Mouse (Mus musculus): ENCODE measurements around the gene Wwox. TPM values are rescaled to one million over a fixed set of nuclear protein-coding genes. Genes with fewer than 3 reads are reported as not detected.
A peak's percentile ranks its signal among the peaks of the same experiment; 100 is the strongest.

The Wwox gene
- polyA plus RNA-seq, 1 experiment from 2014 or later, result 11.3 TPM

DNA sequence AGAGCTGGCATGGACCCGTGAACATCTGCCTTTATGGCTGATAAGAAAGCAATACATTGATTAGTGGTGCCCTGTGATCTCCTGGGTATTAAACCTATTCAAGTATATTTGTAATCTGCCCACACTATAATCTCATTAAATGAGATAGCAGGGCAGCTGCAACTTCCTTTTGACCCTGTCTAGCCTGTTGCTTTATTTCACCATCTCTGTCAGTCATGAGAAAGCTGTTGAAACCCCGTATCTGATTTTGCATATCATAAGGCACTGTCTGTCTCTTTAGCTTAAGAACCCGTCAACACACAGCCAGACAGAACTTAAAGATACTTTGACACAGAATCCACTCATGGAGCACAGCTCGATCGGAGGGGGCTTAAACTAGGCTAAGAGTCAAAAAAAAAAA is 21.0 kb upstream of the Wwox start:
- ATAC-seq (ENCODE audit: insufficient number of reproducible peaks, insufficient read depth, low FRiP score, low read depth), result no peak
- 58% methylated on average over 5 of the region's 5 CpGs for whole genome bisulfite sequencing
- H3K4me3 ChIP-seq (ENCODE audit: control insufficient read depth in 1 of 2, insufficient read depth in 1 of 2, low read depth in 1 of 2, low read length in 2 of 2), result no peak overlapping the region

DNA sequence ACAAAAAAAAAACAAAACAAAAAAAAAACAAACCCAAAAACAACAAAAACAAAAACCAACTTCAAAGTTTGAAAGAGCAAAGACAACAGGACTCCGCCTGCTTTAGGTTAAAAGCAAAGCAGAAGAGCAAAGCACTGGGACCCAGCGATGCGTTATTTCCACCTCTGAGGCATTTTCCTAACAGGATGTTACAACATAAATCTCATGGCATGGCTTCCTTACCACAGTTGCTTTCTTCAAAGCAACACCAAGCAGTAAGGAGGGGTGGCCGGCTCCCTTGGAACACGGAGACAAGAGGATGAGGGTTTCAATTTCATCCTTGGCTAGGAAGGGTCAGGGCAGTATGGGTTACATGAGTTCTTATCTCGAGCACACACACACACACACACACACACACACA is 20.6 kb upstream of the Wwox start:
- Histone ChIP-seq H3K4me1 (ENCODE audit: control insufficient read depth in 2 of 2, insufficient read depth in 2 of 2, low read length in 2 of 2) (no peaks in the 10 kb centered on the region), H3K9ac (ENCODE audit: low read length) (no peak overlapping the region), H3K9me3 (ENCODE audit: control insufficient read depth, low read length) (no peaks in the 10 kb centered on the region), H3K36me3 (ENCODE audit: control insufficient read depth, insufficient read depth, low read length) (no peaks in the 10 kb centered on the region), H3K4me3 (ENCODE audit: control insufficient read depth in 1 of 2, insufficient read depth in 1 of 2, low read depth in 1 of 2, low read length in 2 of 2) (no peak overlapping the region), H3K4me2 (ENCODE audit: low read length) (no peak overlapping the region), H3K27me3 (ENCODE audit: control insufficient read depth, insufficient read depth, low read length) (no peaks in the 10 kb centered on the region), H3K27ac (replicated peaks in 1 of 2; ENCODE audit: control insufficient read depth in 1 of 2, insufficient read depth in 1 of 2, low read depth in 2 of 2, low read length in 2 of 2) (no peak overlapping the region)
- ATAC-seq (ENCODE audit: insufficient number of reproducible peaks, insufficient read depth, low FRiP score, low read depth), result no peak
- WGBS, result 60% methylated on average over 6 of the region's 6 CpGs

More for the DNA sequence above, 21.0 kb upstream of the Wwox start:
- Histone ChIP-seq H3K4me1 (ENCODE audit: control insufficient read depth in 2 of 2, insufficient read depth in 2 of 2, low read length in 2 of 2) (no peaks in the 10 kb centered on the region), H3K36me3 (ENCODE audit: control insufficient read depth, insufficient read depth, low read length) (no peaks in the 10 kb centered on the region), H3K27ac (replicated peaks in 1 of 2; ENCODE audit: control insufficient read depth in 1 of 2, insufficient read depth in 1 of 2, low read depth in 2 of 2, low read length in 2 of 2) (no peak overlapping the region), H3K9ac (ENCODE audit: low read length) (no peak overlapping the region), H3K27me3 (ENCODE audit: control insufficient read depth, insufficient read depth, low read length) (no peaks in the 10 kb centered on the region), H3K9me3 (ENCODE audit: control insufficient read depth, low read length) (no peaks in the 10 kb centered on the region), H3K4me2 (ENCODE audit: low read length) (no peak overlapping the region)

DNA sequence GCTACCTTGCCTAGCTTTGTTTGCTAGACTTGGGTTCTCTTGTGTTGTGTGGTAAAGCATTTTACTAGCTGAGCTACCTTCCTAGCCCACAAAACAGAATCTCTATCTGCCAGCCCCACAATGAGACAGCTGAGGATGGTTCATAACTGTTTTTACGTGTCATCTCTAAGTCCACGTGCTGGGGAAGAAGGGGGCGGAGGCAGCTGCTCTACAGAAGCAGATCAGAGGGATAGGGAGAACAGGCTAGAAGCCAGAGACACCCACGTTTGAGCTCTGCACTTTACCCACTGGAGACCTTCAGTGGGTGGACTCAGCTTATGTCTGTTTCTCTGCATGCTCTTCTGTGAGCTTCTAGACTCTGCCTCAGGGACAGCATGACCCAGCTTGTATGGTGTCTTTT is 17.9 kb upstream of the Wwox start:
- Histone ChIP-seq H3K4me1 (ENCODE audit: control insufficient read depth in 2 of 2, insufficient read depth in 2 of 2, low read length in 2 of 2) (no peaks in the 10 kb centered on the region), H3K9me3 (ENCODE audit: control insufficient read depth, low read length) (no peaks in the 10 kb centered on the region), H3K4me3 (ENCODE audit: control insufficient read depth in 1 of 2, insufficient read depth in 1 of 2, low read depth in 1 of 2, low read length in 2 of 2) (no peak overlapping the region), H3K36me3 (ENCODE audit: control insufficient read depth, insufficient read depth, low read length) (no peaks in the 10 kb centered on the region), H3K9ac (ENCODE audit: low read length) (no peak overlapping the region), H3K27ac (replicated peaks in 1 of 2; ENCODE audit: control insufficient read depth in 1 of 2, insufficient read depth in 1 of 2, low read depth in 2 of 2, low read length in 2 of 2) (no peak overlapping the region), H3K27me3 (ENCODE audit: control insufficient read depth, insufficient read depth, low read length) (no peaks in the 10 kb centered on the region), H3K4me2 (ENCODE audit: low read length) (no peak overlapping the region)
- 61% methylated on average over 4 of the region's 4 CpGs for WGBS
- ATAC-seq (ENCODE audit: insufficient number of reproducible peaks, insufficient read depth, low FRiP score, low read depth), result no peak

DNA sequence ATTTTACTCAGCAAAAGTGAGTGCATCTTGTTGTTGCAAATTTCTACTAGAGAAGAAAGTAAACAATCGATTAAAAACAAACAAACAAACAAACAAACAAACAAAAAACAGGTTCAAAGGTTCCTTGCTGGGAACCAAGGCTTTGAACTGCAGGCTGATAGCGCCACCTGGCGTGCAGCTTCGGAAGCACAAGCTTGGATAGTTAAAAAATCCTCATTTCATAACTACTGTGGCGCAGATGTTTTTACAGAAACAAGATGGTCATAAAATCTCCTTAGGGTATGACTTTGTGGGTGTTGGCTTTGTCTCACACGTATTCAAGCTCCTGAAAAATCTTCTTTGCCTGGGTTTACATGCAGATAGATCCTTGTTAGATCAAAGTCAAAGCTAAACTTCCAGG is 1.2 kb upstream of the Wwox start:
- H3K4me3 ChIP-seq (ENCODE audit: control insufficient read depth in 1 of 2, insufficient read depth in 1 of 2, low read depth in 1 of 2, low read length in 2 of 2), result no peak overlapping the region
- no peaks in the 10 kb centered on the region for H3K27me3 ChIP-seq (ENCODE audit: control insufficient read depth, insufficient read depth, low read length)
- no peaks in the 10 kb centered on the region for H3K36me3 ChIP-seq (ENCODE audit: control insufficient read depth, insufficient read depth, low read length)
- H3K4me2 ChIP-seq (ENCODE audit: low read length), result no peak overlapping the region
- H3K9ac ChIP-seq (ENCODE audit: low read length), result no peak overlapping the region
- no peak for ATAC-seq (ENCODE audit: insufficient number of reproducible peaks, insufficient read depth, low FRiP score, low read depth)
- no peak overlapping the region for H3K27ac ChIP-seq (replicated peaks in 1 of 2; ENCODE audit: control insufficient read depth in 1 of 2, insufficient read depth in 1 of 2, low read depth in 2 of 2, low read length in 2 of 2)
- peaks cover 3 to 7% of the 10 kb centered on the region in 2 experiments; a peak in 2 of 4 replicates for H3K4me1 ChIP-seq (ENCODE audit: control insufficient read depth in 2 of 2, insufficient read depth in 2 of 2, low read length in 2 of 2)
- no peaks in the 10 kb centered on the region for H3K9me3 ChIP-seq (ENCODE audit: control insufficient read depth, low read length)
- 9% methylated on average over 6 of the region's 6 CpGs for WGBS

DNA sequence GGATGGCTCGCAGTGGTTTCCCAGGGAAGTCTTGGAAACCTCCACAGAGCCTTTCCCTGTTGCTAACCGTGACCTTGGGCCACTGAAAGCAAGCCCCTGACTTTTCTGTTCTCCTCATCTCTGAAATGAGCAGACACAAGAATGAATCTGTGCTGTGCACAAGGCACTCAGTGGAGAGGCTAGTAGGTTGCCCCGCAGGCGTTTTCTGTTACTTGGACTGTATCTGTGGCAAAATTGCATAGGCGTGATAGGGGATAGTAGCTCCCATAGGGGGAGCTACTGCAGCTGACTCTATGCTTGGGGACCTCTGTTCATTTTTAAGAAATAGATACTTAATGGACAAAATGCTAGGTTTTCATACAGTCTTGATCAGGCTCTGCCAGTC is 742 bp downstream of the Wwox start:
- Histone ChIP-seq H3K27ac (replicated peaks in 1 of 2; ENCODE audit: control insufficient read depth in 1 of 2, insufficient read depth in 1 of 2, low read depth in 2 of 2, low read length in 2 of 2) (peak overlapping the region; percentile 19 to 61; a peak in 2 of 4 replicates), H3K4me3 (ENCODE audit: control insufficient read depth in 1 of 2, insufficient read depth in 1 of 2, low read depth in 1 of 2, low read length in 2 of 2) (peak overlapping the region; percentile 70 to 98), H3K4me1 (ENCODE audit: control insufficient read depth in 2 of 2, insufficient read depth in 2 of 2, low read length in 2 of 2) (peaks cover 3 to 7% of the 10 kb centered on the region in 2 experiments; a peak in 2 of 4 replicates), H3K4me2 (ENCODE audit: low read length) (peak overlapping the region; percentile 81), H3K27me3 (ENCODE audit: control insufficient read depth, insufficient read depth, low read length) (no peaks in the 10 kb centered on the region), H3K36me3 (ENCODE audit: control insufficient read depth, insufficient read depth, low read length) (no peaks in the 10 kb centered on the region), H3K9ac (ENCODE audit: low read length) (peak overlapping the region; percentile 79), H3K9me3 (ENCODE audit: control insufficient read depth, low read length) (no peaks in the 10 kb centered on the region)
- ATAC-seq (ENCODE audit: insufficient number of reproducible peaks, insufficient read depth, low FRiP score, low read depth), result no peak
- 19% methylated on average over 5 of the region's 5 CpGs for WGBS

DNA sequence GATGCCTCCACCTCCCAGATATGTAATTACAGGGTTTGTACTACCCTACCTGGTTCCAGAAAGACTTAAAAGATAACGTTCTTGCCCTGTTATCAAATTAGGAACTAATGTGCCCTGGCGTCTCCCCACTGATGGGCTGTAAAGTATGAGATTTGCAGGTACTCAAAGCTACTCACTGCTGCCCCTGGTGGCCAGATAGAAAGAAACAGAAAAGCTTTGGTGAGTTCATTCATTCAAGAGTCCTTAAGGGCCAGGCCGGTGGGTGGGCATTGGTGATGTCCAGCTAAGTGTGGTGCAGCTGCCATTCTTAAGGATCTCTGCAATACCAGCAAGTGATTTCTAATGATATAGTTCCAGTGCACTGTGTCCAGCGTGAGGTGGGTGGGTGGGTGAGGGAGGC is 2.2 kb downstream of the Wwox start:
- no peak overlapping the region for H3K27ac ChIP-seq (replicated peaks in 1 of 2; ENCODE audit: control insufficient read depth in 1 of 2, insufficient read depth in 1 of 2, low read depth in 2 of 2, low read length in 2 of 2)
- no peak overlapping the region for H3K4me3 ChIP-seq (ENCODE audit: control insufficient read depth in 1 of 2, insufficient read depth in 1 of 2, low read depth in 1 of 2, low read length in 2 of 2)
- H3K4me1 ChIP-seq (ENCODE audit: control insufficient read depth in 2 of 2, insufficient read depth in 2 of 2, low read length in 2 of 2), result peaks cover 3 to 7% of the 10 kb centered on the region in 2 experiments; a peak in 2 of 4 replicates
- H3K9me3 ChIP-seq (ENCODE audit: control insufficient read depth, low read length), result no peaks in the 10 kb centered on the region
- 0 out of 2 replicates have a peak, but pooled peaks cover 5% of the 10 kb centered on the region for H3K36me3 ChIP-seq (ENCODE audit: control insufficient read depth, insufficient read depth, low read length)
- no peak for ATAC-seq (ENCODE audit: insufficient number of reproducible peaks, insufficient read depth, low FRiP score, low read depth)
- H3K27me3 ChIP-seq (ENCODE audit: control insufficient read depth, insufficient read depth, low read length), result no peaks in the 10 kb centered on the region
- no peak overlapping the region for H3K4me2 ChIP-seq (ENCODE audit: low read length)
- H3K9ac ChIP-seq (ENCODE audit: low read length), result no peak overlapping the region
- 79% methylated on average over 4 of the region's 4 CpGs for WGBS

DNA sequence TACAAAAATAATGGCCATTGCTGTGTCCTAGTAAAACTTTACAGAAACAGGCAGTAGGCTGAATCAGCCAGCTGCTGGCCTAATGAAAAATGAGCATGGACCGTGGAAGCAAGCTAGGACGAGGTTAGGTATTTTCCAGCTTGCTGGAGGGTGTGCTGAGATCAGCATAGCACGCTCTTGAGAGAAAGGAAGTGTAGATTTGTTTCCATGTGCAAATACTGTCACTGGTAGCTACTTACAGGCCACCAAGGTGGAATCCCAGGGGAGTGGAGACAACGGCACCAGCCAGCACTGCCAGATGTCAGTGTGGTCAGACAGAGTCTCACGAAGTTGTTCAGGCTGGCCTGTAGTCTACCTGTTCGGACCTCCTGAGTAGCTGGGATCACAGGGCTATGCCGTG is 7.4 kb downstream of the Wwox start:
- Histone ChIP-seq H3K4me2 (ENCODE audit: low read length) (no peak overlapping the region), H3K9ac (ENCODE audit: low read length) (no peak overlapping the region), H3K9me3 (ENCODE audit: control insufficient read depth, low read length) (no peaks in the 10 kb centered on the region), H3K27me3 (ENCODE audit: control insufficient read depth, insufficient read depth, low read length) (no peaks in the 10 kb centered on the region), H3K36me3 (ENCODE audit: control insufficient read depth, insufficient read depth, low read length) (0 out of 2 replicates have a peak, but pooled peaks cover 5% of the 10 kb centered on the region), H3K4me1 (ENCODE audit: control insufficient read depth in 2 of 2, insufficient read depth in 2 of 2, low read length in 2 of 2) (peaks cover 8 to 15% of the 10 kb centered on the region in 2 experiments), H3K27ac (replicated peaks in 1 of 2; ENCODE audit: control insufficient read depth in 1 of 2, insufficient read depth in 1 of 2, low read depth in 2 of 2, low read length in 2 of 2) (no peak overlapping the region), H3K4me3 (ENCODE audit: control insufficient read depth in 1 of 2, insufficient read depth in 1 of 2, low read depth in 1 of 2, low read length in 2 of 2) (no peak overlapping the region)
- 80% methylated on average over 7 of the region's 7 CpGs for WGBS
- ATAC-seq (ENCODE audit: insufficient number of reproducible peaks, insufficient read depth, low FRiP score, low read depth), result no peak

DNA sequence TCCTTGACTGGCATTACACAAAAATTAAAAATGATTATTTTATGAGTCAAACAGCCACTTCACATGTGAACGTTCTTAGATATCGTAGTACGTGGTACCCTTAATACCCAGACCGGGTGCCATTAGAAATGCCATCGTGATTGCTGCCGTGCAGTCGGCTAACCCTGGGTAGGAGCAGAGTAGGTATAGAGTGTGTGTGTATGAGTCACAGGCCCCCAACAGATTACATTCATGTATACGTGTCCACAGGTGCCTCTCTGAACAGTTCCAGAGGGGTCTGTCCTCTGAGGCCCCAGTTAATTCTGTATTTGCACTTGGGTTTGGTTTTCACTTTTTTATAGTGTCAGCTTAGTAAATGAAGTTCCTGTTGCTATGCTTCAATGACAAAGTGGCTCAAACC is 12.8 kb downstream of the Wwox start:
- Histone ChIP-seq H3K4me3 (ENCODE audit: control insufficient read depth in 1 of 2, insufficient read depth in 1 of 2, low read depth in 1 of 2, low read length in 2 of 2) (no peak overlapping the region), H3K36me3 (ENCODE audit: control insufficient read depth, insufficient read depth, low read length) (no peaks in the 10 kb centered on the region), H3K4me1 (ENCODE audit: control insufficient read depth in 2 of 2, insufficient read depth in 2 of 2, low read length in 2 of 2) (peaks cover 23% of the 10 kb centered on the region in 2 experiments), H3K27me3 (ENCODE audit: control insufficient read depth, insufficient read depth, low read length) (no peaks in the 10 kb centered on the region), H3K27ac (replicated peaks in 1 of 2; ENCODE audit: control insufficient read depth in 1 of 2, insufficient read depth in 1 of 2, low read depth in 2 of 2, low read length in 2 of 2) (no peak overlapping the region), H3K4me2 (ENCODE audit: low read length) (no peak overlapping the region), H3K9ac (ENCODE audit: low read length) (no peak overlapping the region), H3K9me3 (ENCODE audit: control insufficient read depth, low read length) (no peaks in the 10 kb centered on the region)
- ATAC-seq (ENCODE audit: insufficient number of reproducible peaks, insufficient read depth, low FRiP score, low read depth), result no peak
- WGBS, result 85% methylated on average over 8 of the region's 8 CpGs
